Mouse (Mus musculus) midbrain, embryonic 16.5 days (tissue): ENCODE measurements around the gene Atoh8. TPM values are rescaled to one million over a fixed set of nuclear protein-coding genes. Genes with fewer than 3 reads are reported as not detected.
A peak's percentile ranks its signal among the peaks of the same experiment; 100 is the strongest.

Experiments used
- ATAC-seq: fragments of 200-750 bp; cut with Nextera tagmentation; 2 replicates; pipeline ENCODE4 v1.8.0; 2017; ENCODE audit warnings: moderate TSS enrichment
- H3K27ac ChIP-seq: fragments of 300-500 bp; sonication (generic); 2 replicates; pipeline ENCODE4 v1.5.1; 2014; ENCODE audit warnings: mild to moderate bottlenecking, low read length, mixed read lengths
- H3K27me3 ChIP-seq: fragments of 300-500 bp; sonication (generic); 2 replicates; pipeline ENCODE4 v1.6.1; 2014; ENCODE audit warnings: low read depth, low read length, mixed read lengths; ENCODE audit not compliant: control insufficient read depth, insufficient read depth
- H3K36me3 ChIP-seq: fragments of 300-500 bp; sonication (generic); 2 replicates; pipeline ENCODE4 v1.6.1; 2014; ENCODE audit warnings: mild to moderate bottlenecking, low read length, moderate library complexity, mixed read lengths; ENCODE audit not compliant: control insufficient read depth, insufficient read depth
- H3K4me1 ChIP-seq: fragments of 300-500 bp; sonication (generic); 2 replicates; pipeline ENCODE4 v1.6.1; 2014; ENCODE audit warnings: mild to moderate bottlenecking, low read length, mixed read lengths; ENCODE audit not compliant: control insufficient read depth, insufficient read depth
- H3K4me2 ChIP-seq: fragments of 300-500 bp; sonication (generic); 2 replicates; pipeline ENCODE4 v1.6.1; 2014; ENCODE audit warnings: mild to moderate bottlenecking, low read length, mixed read lengths
- H3K4me3 ChIP-seq: fragments of 300-500 bp; sonication (generic); 2 replicates; pipeline ENCODE4 v1.5.1; 2014; ENCODE audit warnings: low read depth, mild to moderate bottlenecking, low read length, moderate library complexity, mixed read lengths
- H3K9ac ChIP-seq: fragments of 300-500 bp; sonication (generic); 2 replicates; pipeline ENCODE4 v1.6.1; 2014; ENCODE audit warnings: low read depth, low read length, mixed read lengths
- H3K9me3 ChIP-seq: fragments of 300-500 bp; sonication (generic); replicated peaks from 2 replicates; pipeline ENCODE4 v1.6.1; 2014; ENCODE audit warnings: mild to moderate bottlenecking, low read length, mixed read lengths; ENCODE audit not compliant: control insufficient read depth, poor library complexity, severe bottlenecking
- WGBS: fragments of 180-500 bp; shearing (Covaris S2); extraction: QIAGEN DNeasy Blood & Tissue Kit; methylation state at CpG from one replicate; pipeline ENCODE4 v1.1.7; 2014; 5-methylcytosine and 5-hydroxymethylcytosine counted together
- polyA plus RNA-seq: library from polyadenylated mRNA; unstranded; fragments of >200 nt; fragmentation: Nextera tagmentation; extraction: Ambion mirVana; gene quantifications from 2 replicates; pipeline ENCODE4 v1.2.1, GENCODE M21; 2015

Atoh8 gene
- polyA plus RNA-seq: 1.8 and 2.1 TPM in 2 replicates

- Histone ChIP-seq H3K36me3 (no peaks in the 10 kb centered on the region), H3K4me3 (peak within 1 kb of the TSS; percentile 61), H3K4me2 (peak within 1 kb of the TSS; percentile 94), H3K27ac (no peak within 1 kb of the TSS), H3K9me3 (no peaks in the 10 kb centered on the region), H3K9ac (peak within 1 kb of the TSS; percentile 61), H3K4me1 (peaks cover 19% of the 10 kb centered on the region), H3K27me3 (peaks cover 48% of the 10 kb centered on the region)
- peak; percentile 46 for ATAC-seq
- WGBS: under 1% methylated on average over 68 of the region's 68 CpGs
Observed at GRCm38 (mm10) chr6:72235098-72235806, at the start of gene Atoh8. Atoh8 (minus strand) TSS chr6:72235577.

GRCm38 (mm10) chr6:72283914-72284313, 48.5 kb upstream of the Atoh8 start:
- H3K9ac ChIP-seq: no peak overlapping the region
- H3K36me3 ChIP-seq: no peaks in the 10 kb centered on the region
- no peak overlapping the region for H3K27ac ChIP-seq
- H3K9me3 ChIP-seq: no peaks in the 10 kb centered on the region
- H3K4me3 ChIP-seq: no peak overlapping the region
- ATAC-seq: no peak
- H3K27me3 ChIP-seq: no peaks in the 10 kb centered on the region
- no peak overlapping the region for H3K4me2 ChIP-seq
- WGBS: 24% methylated on average over 4 of the region's 4 CpGs
- H3K4me1 ChIP-seq: no peaks in the 10 kb centered on the region

- ATAC-seq: no peak
- H3K9me3 ChIP-seq: no peaks in the 10 kb centered on the region
- no peaks in the 10 kb centered on the region for H3K36me3 ChIP-seq
- no peak overlapping the region for H3K4me3 ChIP-seq
- H3K27ac ChIP-seq: no peak overlapping the region
- WGBS: 71% methylated on average over 7 of the region's 7 CpGs
- H3K4me2 ChIP-seq: no peak overlapping the region
- no peaks in the 10 kb centered on the region for H3K4me1 ChIP-seq
- no peaks in the 10 kb centered on the region for H3K27me3 ChIP-seq
- no peak overlapping the region for H3K9ac ChIP-seq
Observed at GRCm38 (mm10) chr6:72280410-72280998, 45.1 kb upstream of the Atoh8 start.

GRCm38 (mm10) chr6:72279505-72279904, 44.1 kb upstream of the Atoh8 start:
- no peak for ATAC-seq
- Histone ChIP-seq H3K27me3 (no peaks in the 10 kb centered on the region), H3K4me3 (no peak overlapping the region), H3K4me2 (no peak overlapping the region), H3K36me3 (no peaks in the 10 kb centered on the region), H3K27ac (no peak overlapping the region), H3K4me1 (no peaks in the 10 kb centered on the region), H3K9me3 (no peaks in the 10 kb centered on the region), H3K9ac (no peak overlapping the region)
- 92% methylated on average over 7 of the region's 7 CpGs for WGBS

GRCm38 (mm10) chr6:72278835-72279234, 43.5 kb upstream of the Atoh8 start:
- Histone ChIP-seq H3K4me2 (no peak overlapping the region), H3K27me3 (no peaks in the 10 kb centered on the region), H3K36me3 (no peaks in the 10 kb centered on the region), H3K4me3 (no peak overlapping the region), H3K9me3 (no peaks in the 10 kb centered on the region), H3K27ac (no peak overlapping the region), H3K4me1 (no peaks in the 10 kb centered on the region), H3K9ac (no peak overlapping the region)
- 72% methylated on average over 4 of the region's 4 CpGs for WGBS
- no peak for ATAC-seq

- no peak for ATAC-seq
- 0 out of 2 replicates have a peak overlapping the region, but pooled peaks have one; percentile 20 for H3K27ac ChIP-seq
- no peak overlapping the region for H3K4me3 ChIP-seq
- 63% methylated on average over 9 of the region's 9 CpGs for WGBS
- no peak overlapping the region for H3K4me2 ChIP-seq
- no peaks in the 10 kb centered on the region for H3K4me1 ChIP-seq
- no peaks in the 10 kb centered on the region for H3K27me3 ChIP-seq
- no peak overlapping the region for H3K9ac ChIP-seq
- H3K36me3 ChIP-seq: no peaks in the 10 kb centered on the region
- H3K9me3 ChIP-seq: no peaks in the 10 kb centered on the region
Observed at GRCm38 (mm10) chr6:72277508-72278166, 42.3 kb upstream of the Atoh8 start.

- Histone ChIP-seq H3K4me1 (no peaks in the 10 kb centered on the region), H3K4me3 (no peak overlapping the region), H3K36me3 (no peaks in the 10 kb centered on the region), H3K27ac (no peak overlapping the region), H3K9me3 (no peaks in the 10 kb centered on the region), H3K27me3 (no peaks in the 10 kb centered on the region), H3K4me2 (no peak overlapping the region), H3K9ac (no peak overlapping the region)
- WGBS: 83% methylated on average over 13 of the region's 13 CpGs
- ATAC-seq: no peak
Observed at GRCm38 (mm10) chr6:72276972-72277441, 41.6 kb upstream of the Atoh8 start.

GRCm38 (mm10) chr6:72276141-72276540, 40.8 kb upstream of the Atoh8 start:
- Histone ChIP-seq H3K27ac (no peak overlapping the region), H3K27me3 (no peaks in the 10 kb centered on the region), H3K9me3 (no peaks in the 10 kb centered on the region), H3K4me1 (no peaks in the 10 kb centered on the region), H3K4me3 (no peak overlapping the region), H3K9ac (no peak overlapping the region), H3K4me2 (no peak overlapping the region), H3K36me3 (no peaks in the 10 kb centered on the region)
- WGBS: 94% methylated on average over 6 of the region's 6 CpGs
- ATAC-seq: no peak

- 76% methylated on average over 4 of the region's 4 CpGs for WGBS
- no peak for ATAC-seq
- no peak overlapping the region for H3K27ac ChIP-seq
- H3K9me3 ChIP-seq: no peaks in the 10 kb centered on the region
- H3K4me1 ChIP-seq: no peaks in the 10 kb centered on the region
- no peak overlapping the region for H3K9ac ChIP-seq
- H3K27me3 ChIP-seq: no peaks in the 10 kb centered on the region
- H3K4me2 ChIP-seq: no peak overlapping the region
- H3K4me3 ChIP-seq: no peak overlapping the region
- H3K36me3 ChIP-seq: no peaks in the 10 kb centered on the region
Observed at GRCm38 (mm10) chr6:72275527-72275926, 40.1 kb upstream of the Atoh8 start.
